In the genomic region with DNA sequence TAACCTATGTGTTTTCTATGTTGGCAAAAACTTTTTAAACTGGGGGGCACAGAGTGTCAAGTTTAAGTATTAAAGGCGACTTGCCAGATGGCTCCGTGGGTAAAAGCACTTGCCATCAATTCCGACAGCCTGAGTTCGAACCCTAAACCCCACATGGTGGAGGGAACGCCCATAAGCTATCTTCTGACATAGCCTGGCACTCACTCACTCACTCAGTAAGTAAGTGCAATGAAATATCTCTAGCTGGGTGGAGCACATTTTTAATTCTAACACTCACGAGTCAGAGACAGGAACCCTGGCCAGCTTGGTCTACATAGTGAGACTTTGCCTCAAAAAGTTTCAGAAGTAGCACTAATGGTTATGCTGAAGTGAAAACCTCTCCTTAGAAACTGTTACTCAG, we compare ENCODE assay signal across 22 mouse cellular contexts. TPM values are rescaled to one million over a fixed set of nuclear protein-coding genes. Genes with fewer than 3 reads are reported as not detected.
DNase-seq lines count a peak whose midpoint lies in the region; ATAC-seq and TF ChIP-seq lines count a peak whose summit lies in the region.
"Had no signal": no experiment of that assay in that cellular context is flagged by ENCODE, and none has a peak within 500 bp of the region (broad histone marks: within the 10 kb centered on the region; RNA-seq: fewer than 3 reads in every experiment).

No protein-coding gene starts in this region.

- no peaks in the 10 kb centered on the region; the same call in 1 of the 2 replicates for H3K36me3 ChIP-seq in liver, embryonic 11.5 days (ENCODE audit: control insufficient read depth, insufficient read depth, low read length)
- no peaks in the 10 kb centered on the region for H3K36me3 ChIP-seq in liver, postnatal 0 days (replicated peaks; ENCODE audit: insufficient read depth, low read length)
- no peaks in the 10 kb centered on the region for H3K36me3 ChIP-seq in midbrain, embryonic 15.5 days (replicated peaks)
- H3K36me3 ChIP-seq: hindbrain, embryonic 12.5 days; limb, embryonic 12.5 days; neural tube, embryonic 15.5 days had no signal

- H3K4me1 ChIP-seq in brown adipose tissue, adult 24 weeks (ENCODE audit: control insufficient read depth, insufficient read depth, insufficient read length, low read length), result peaks cover 14% of the 10 kb centered on the region
- peaks cover 43% of the 10 kb centered on the region for H3K4me1 ChIP-seq in liver, embryonic 11.5 days (replicated peaks; ENCODE audit: control insufficient read depth, insufficient read depth, low read length)
- H3K4me1 ChIP-seq in liver, postnatal 0 days (ENCODE audit: insufficient read depth), result peaks cover 16% of the 10 kb centered on the region
- H3K4me1 ChIP-seq in midbrain, embryonic 15.5 days, result peaks cover 10% of the 10 kb centered on the region; the same call in 1 of the 2 replicates

- peak; percentile 81 for ATAC-seq in liver, embryonic 11.5 days (replicated peaks; ENCODE audit: low FRiP score)
- ATAC-seq in liver, postnatal 0 days, result peak; percentile 69
- ATAC-seq in midbrain, embryonic 15.5 days (replicated peaks), result no peak
- ATAC-seq in inflammation-experienced regulatory T-cells, adult 6 months, result no peak
- ATAC-seq: forebrain, embryonic 13.5 days had no signal

- no peak for TF ChIP-seq EP300 in liver, postnatal 0 days (IDR thresholded peaks at IDR 0.05; ENCODE audit: low read depth)

- peak; percentile 52 for DNase-seq in c-Kit-positive CD71-positive TER-119-negative erythroid progenitor cells, embryonic 14.5 days (ENCODE audit: low read depth)
- DNase-seq in liver, embryonic 11.5 days (ENCODE audit: low spot score), result no peak
- no peak for DNase-seq in liver, postnatal 0 days
- DNase-seq in kidney, postnatal 10 days, result no peak
- DNase-seq: adrenal gland, postnatal 14 days; cerebellum, adult 18-20 months; cerebellum, postnatal 14 days; kidney, postnatal 25 days; lung, embryonic 14.5 days; thymus, adult 2 months; thymus, postnatal 4 days had no signal

- peak overlapping the region; percentile 60 for H3K27ac ChIP-seq in brown adipose tissue, adult 24 weeks (replicated peaks; ENCODE audit: low read depth, low read length)
- H3K27ac ChIP-seq in liver, embryonic 11.5 days (ENCODE audit: low read depth, low read length), result peak overlapping the region; percentile 64; the same call in 1 of the 2 replicates
- H3K27ac ChIP-seq in liver, postnatal 0 days (ENCODE audit: low read depth), result peak overlapping the region; percentile 76
- H3K27ac ChIP-seq in midbrain, embryonic 15.5 days, result no peak overlapping the region
- H3K27ac ChIP-seq: forebrain, embryonic 13.5 days; hindbrain, embryonic 12.5 days; layer of hippocampus, adult 2 months; limb, embryonic 12.5 days; neural tube, embryonic 15.5 days; stomach, postnatal 0 days had no signal

- H3K27me3 ChIP-seq in liver, embryonic 11.5 days (replicated peaks; ENCODE audit: control insufficient read depth, insufficient read depth, low read length), result no peaks in the 10 kb centered on the region
- no peaks in the 10 kb centered on the region for H3K27me3 ChIP-seq in liver, postnatal 0 days (ENCODE audit: insufficient read depth, low read length)
- no peaks in the 10 kb centered on the region for H3K27me3 ChIP-seq in midbrain, embryonic 15.5 days (replicated peaks)
- H3K27me3 ChIP-seq: hindbrain, embryonic 12.5 days; limb, embryonic 12.5 days; neural tube, embryonic 15.5 days had no signal

- TF ChIP-seq CTCF in liver, postnatal 0 days (IDR thresholded peaks at IDR 0.05; ENCODE audit: low read depth), result no peak

- no peak overlapping the region for H3K9ac ChIP-seq in liver, embryonic 11.5 days (ENCODE audit: low read depth, low read length)
- H3K9ac ChIP-seq in liver, postnatal 0 days (replicated peaks), result 0 out of 2 replicates have a peak overlapping the region, but pooled peaks have one; percentile 17
- no peak overlapping the region for H3K9ac ChIP-seq in midbrain, embryonic 15.5 days
- H3K9ac ChIP-seq: forebrain, embryonic 13.5 days; hindbrain, embryonic 12.5 days; limb, embryonic 12.5 days; lung, embryonic 14.5 days; neural tube, embryonic 15.5 days had no signal

- 62% methylated on average over 6 of the region's 6 CpGs for WGBS in liver, embryonic 11.5 days
- WGBS in liver, postnatal 0 days (ENCODE audit: insufficient replicate concordance), result 65% methylated on average over 6 of the region's 6 CpGs
- WGBS in midbrain, embryonic 15.5 days, result 88% methylated on average over 6 of the region's 6 CpGs

- 0 out of 2 replicates have a peak, but pooled peaks cover 4% of the 10 kb centered on the region for H3K9me3 ChIP-seq in liver, embryonic 11.5 days (ENCODE audit: control insufficient read depth, low read length)
- no peaks in the 10 kb centered on the region for H3K9me3 ChIP-seq in liver, postnatal 0 days (ENCODE audit: low read length)
- no peaks in the 10 kb centered on the region for H3K9me3 ChIP-seq in midbrain, embryonic 15.5 days
- H3K9me3 ChIP-seq: hindbrain, embryonic 12.5 days; limb, embryonic 12.5 days; neural tube, embryonic 15.5 days had no signal

- H3K4me3 ChIP-seq in brown adipose tissue, adult 24 weeks (ENCODE audit: insufficient read depth, low read depth, low read length), result no peak overlapping the region
- H3K4me3 ChIP-seq in liver, embryonic 11.5 days (ENCODE audit: low read depth, low read length), result no peak overlapping the region
- H3K4me3 ChIP-seq in liver, postnatal 0 days (ENCODE audit: low read depth, low read length), result no peak overlapping the region
- no peak overlapping the region for H3K4me3 ChIP-seq in midbrain, embryonic 15.5 days
- H3K4me3 ChIP-seq: forebrain, embryonic 13.5 days; hindbrain, embryonic 12.5 days; layer of hippocampus, adult 2 months; limb, embryonic 12.5 days; neural tube, embryonic 15.5 days had no signal

- H3K4me2 ChIP-seq in liver, embryonic 11.5 days, result peak overlapping the region; percentile 27; the same call in 1 of the 2 replicates
- no peak overlapping the region for H3K4me2 ChIP-seq in liver, postnatal 0 days (ENCODE audit: low read depth, low read length)
- H3K4me2 ChIP-seq in midbrain, embryonic 15.5 days, result no peak overlapping the region
- H3K4me2 ChIP-seq: forebrain, embryonic 13.5 days; hindbrain, embryonic 12.5 days; limb, embryonic 12.5 days; lung, embryonic 14.5 days; neural tube, embryonic 15.5 days had no signal

RNA-seq across cellular contexts. Expression of a gene that starts 47.3 kb away (rescaled TPM):
- polyA plus RNA-seq in brown adipose tissue, adult 24 weeks (2012; ENCODE audit: insufficient read depth, insufficient read length, missing spikeins), result not detected in 2 replicates
- polyA plus RNA-seq in liver, embryonic 11.5 days (2014; fragmentation: Nextera tagmentation; extraction: Ambion mirVana), result 0.10 and 0.11 TPM in 2 replicates
- 0.18 and 0.28 TPM in 2 replicates for polyA plus RNA-seq in liver, postnatal 0 days (2015; fragmentation: Nextera tagmentation; extraction: Ambion mirVana)
- polyA plus RNA-seq in midbrain, embryonic 15.5 days (2015; fragmentation: Nextera tagmentation; extraction: Ambion mirVana), result 0.08 TPM in 1 of 2 replicates, not detected in the other
- polyA plus RNA-seq in inflammation-experienced regulatory T-cells, adult 6 months (2017; shearing (Covaris generic)), result not detected
- polyA plus RNA-seq: brain, embryonic 14.5 days; embryonic facial prominence, embryonic 11.5 days; forebrain, embryonic 13.5 days; neural tube, embryonic 15.5 days; stomach, postnatal 0 days had no signal

RNA-seq across cellular contexts. Expression of a gene that starts 48.0 kb away (rescaled TPM):
- polyA plus RNA-seq in brown adipose tissue, adult 24 weeks (2012; ENCODE audit: insufficient read depth, insufficient read length, missing spikeins), result 37.1 and 44.1 TPM in 2 replicates
- polyA plus RNA-seq in liver, embryonic 11.5 days (2014; fragmentation: Nextera tagmentation; extraction: Ambion mirVana), result 108 and 116 TPM in 2 replicates
- polyA plus RNA-seq in liver, postnatal 0 days (2015; fragmentation: Nextera tagmentation; extraction: Ambion mirVana), result 65.7 and 75.1 TPM in 2 replicates
- polyA plus RNA-seq in midbrain, embryonic 15.5 days (2015; fragmentation: Nextera tagmentation; extraction: Ambion mirVana), result 74.4 and 80.1 TPM in 2 replicates
- 10 to 100 TPM; 28.0 to 33.5 (median 31.8) TPM for polyA plus RNA-seq in inflammation-experienced regulatory T-cells, adult 6 months (2017; shearing (Covaris generic))

Comparison
In these comparisons a context has a peak if more than half of its experiments do, and no peak if none do; other contexts are left out.
1. ATAC-seq: peak in liver, embryonic 11.5 days (single experiment) and liver, postnatal 0 days (single experiment); none in midbrain, embryonic 15.5 days (single experiment) and inflammation-experienced regulatory T-cells, adult 6 months (single experiment).